Mouse (Mus musculus) G1E (cell line): ENCODE data around the gene Kidins220. TPM values are rescaled to one million over a fixed set of nuclear protein-coding genes. Genes with fewer than 3 reads are reported as not detected.

Experiments
- ATAC-seq: 2 replicates; pipeline ENCODE4 v1.8.0; 2016; ENCODE audit warnings: mild to moderate bottlenecking; ENCODE audit not compliant: insufficient number of reproducible peaks, poor library complexity, low FRiP score, severe bottlenecking; ENCODE audit errors: extremely low read depth
- DNase-seq: peaks from one replicate; pipeline ENCODE4 v3.0.0; 2012; ENCODE audit warnings: low spot score
- H3K27me3 ChIP-seq: 2 replicates; pipeline ENCODE4 v1.6.1; 2012; ENCODE audit warnings: mild to moderate bottlenecking, low read length, inconsistent platforms; ENCODE audit not compliant: insufficient read depth
- H3K36me3 ChIP-seq: replicated peaks from 2 replicates; pipeline ENCODE3; 2012; ENCODE audit warnings: mild to moderate bottlenecking, inconsistent platforms
- H3K4me1 ChIP-seq: 2 replicates; pipeline ENCODE4 v1.6.1; 2012; ENCODE audit warnings: low read depth, low read length, inconsistent platforms, mixed read lengths; ENCODE audit not compliant: insufficient read depth
- H3K4me3 ChIP-seq: 2 replicates; pipeline ENCODE4 v1.5.1; 2012; ENCODE audit warnings: low read depth, mild to moderate bottlenecking, inconsistent platforms, low read length, moderate library complexity, mixed read lengths
- H3K9me3 ChIP-seq: replicated peaks from 2 replicates; pipeline ENCODE4 v1.6.1; 2012; ENCODE audit warnings: inconsistent platforms
- CTCF ChIP-seq: IDR thresholded peaks from 2 replicates; pipeline ENCODE4 v1.5.1; 2012; ENCODE audit warnings: low read depth, low read length, inconsistent platforms, mixed read lengths
- GATA1 ChIP-seq: IDR thresholded peaks from 2 replicates; pipeline ENCODE4 v1.6.1; 2012; ENCODE audit warnings: borderline replicate concordance, low read length, inconsistent platforms, mixed read lengths
- GATA2 ChIP-seq: IDR thresholded peaks from 2 replicates; pipeline ENCODE4 v1.6.1; 2012; ENCODE audit warnings: low read depth, low read length, inconsistent platforms, borderline replicate concordance
- POLR2AphosphoS5 ChIP-seq: IDR thresholded peaks from 2 replicates; pipeline ENCODE4 v1.6.1; 2012; ENCODE audit warnings: low read depth, low read length, inconsistent platforms; ENCODE audit not compliant: insufficient replicate concordance
- TAL1 ChIP-seq: conservative IDR thresholded peaks from 2 replicates; pipeline ENCODE4 v1.6.1; 2012; ENCODE audit warnings: low read depth, low read length, inconsistent platforms, mixed read lengths
- polyA plus RNA-seq: library from polyadenylated mRNA; stranded (reverse); fragments of >175 nt; gene quantifications from 2 replicates; pipeline ENCODE4 v1.2.3, GENCODE M21; 2012
- total RNA-seq, 2 experiments: library from RNA; stranded (forward) in 1 of 2; stranded (reverse) in 1 of 2; fragments of 200-1000 nt in 1 of 2; fragments of >200 nt in 1 of 2; fragmentation: Nextera tagmentation in 1 of 2; gene quantifications; 2 replicates each; pipeline ENCODE4 v1.2.3; 2014 to 2017

Gene Kidins220
- total RNA-seq (2014; fragmentation: Nextera tagmentation) (75.4 and 79.5 TPM in 2 replicates), total RNA-seq (2017) (69.4 and 88.5 TPM in 2 replicates), polyA plus RNA-seq (38.6 and 42.4 TPM in 2 replicates)

DNA sequence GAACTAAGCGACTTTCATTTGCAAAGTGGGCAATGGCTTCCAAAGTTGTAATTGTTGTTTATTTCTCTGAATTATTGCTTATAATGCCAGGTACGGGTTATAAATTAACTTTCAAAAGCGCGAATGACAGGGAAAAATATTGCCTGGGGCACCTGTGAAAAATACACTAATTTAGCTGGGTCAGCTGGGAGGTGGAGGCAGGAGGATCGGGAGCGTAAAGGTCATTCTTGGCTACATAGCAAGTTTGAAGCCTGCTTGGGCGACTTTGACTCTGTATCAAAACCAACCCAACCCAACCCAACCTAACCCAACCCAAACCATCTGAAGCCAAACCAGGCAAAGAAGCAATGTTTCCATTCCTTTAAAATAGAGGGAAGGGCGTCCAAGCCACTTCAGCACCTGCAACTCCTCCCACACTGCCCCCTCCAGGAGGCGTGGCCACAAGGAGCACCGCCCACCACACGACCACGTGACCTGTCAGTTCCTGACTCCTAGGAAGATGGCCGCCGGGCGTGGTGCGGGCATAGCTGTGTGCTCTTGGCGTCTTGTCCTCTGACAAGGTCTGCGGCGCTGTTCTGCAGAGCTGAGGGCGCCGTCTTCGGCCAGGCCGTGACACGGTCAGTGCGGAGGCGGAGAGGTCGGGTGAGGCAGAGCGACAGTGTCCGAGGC, at the start of gene Kidins220:
Gene Kidins220 (plus strand): TSS at position 480 of the 669 bp plus-strand sequence.
- DNase-seq, result peak; percentile 91
- peaks cover 19% of the 10 kb centered on the region for H3K36me3 ChIP-seq
- no peaks in the 10 kb centered on the region for H3K9me3 ChIP-seq
- peak within 1 kb of the TSS; percentile 85 for H3K4me3 ChIP-seq
- H3K27me3 ChIP-seq, result peaks cover 18% of the 10 kb centered on the region
- H3K4me1 ChIP-seq, result peaks cover 39% of the 10 kb centered on the region
- TF ChIP-seq CTCF (no peak), POLR2AphosphoS5 (no peak), TAL1 (no peak), GATA2 (no peak)
- peak; percentile 95 for ATAC-seq

DNA sequence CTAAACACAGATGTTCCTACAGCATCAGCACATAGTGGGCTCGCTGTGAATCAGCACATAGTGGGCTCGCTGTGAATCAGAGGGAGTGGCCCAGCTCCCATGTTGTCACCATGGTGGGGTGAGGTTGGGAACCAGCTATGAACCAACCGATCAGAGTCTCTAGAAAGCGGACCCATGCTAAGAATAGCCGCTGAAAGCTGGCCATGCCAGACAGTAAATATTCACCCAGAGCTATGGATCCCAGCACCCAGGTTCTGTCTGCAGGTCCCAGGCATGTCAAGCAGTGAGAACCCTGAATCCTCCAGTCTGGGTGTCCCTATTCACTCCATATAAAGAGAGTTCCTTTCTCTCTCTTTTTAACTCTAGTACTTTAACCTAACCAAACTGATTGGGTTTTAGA, 49.4 kb upstream of the Kidins220 start:
- no peak overlapping the region for H3K4me3 ChIP-seq
- no peaks in the 10 kb centered on the region for H3K9me3 ChIP-seq
- DNase-seq (no peak), ATAC-seq (no peak)
- peaks cover 20% of the 10 kb centered on the region for H3K36me3 ChIP-seq
- no peak for TF ChIP-seq GATA1
- no peak for TF ChIP-seq TAL1
- TF ChIP-seq CTCF, result no peak
- no peak for TF ChIP-seq GATA2
- TF ChIP-seq POLR2AphosphoS5, result no peak
- H3K27me3 ChIP-seq, result 0 out of 2 replicates have a peak, but pooled peaks cover 2% of the 10 kb centered on the region
- peaks cover 56% of the 10 kb centered on the region for H3K4me1 ChIP-seq

DNA sequence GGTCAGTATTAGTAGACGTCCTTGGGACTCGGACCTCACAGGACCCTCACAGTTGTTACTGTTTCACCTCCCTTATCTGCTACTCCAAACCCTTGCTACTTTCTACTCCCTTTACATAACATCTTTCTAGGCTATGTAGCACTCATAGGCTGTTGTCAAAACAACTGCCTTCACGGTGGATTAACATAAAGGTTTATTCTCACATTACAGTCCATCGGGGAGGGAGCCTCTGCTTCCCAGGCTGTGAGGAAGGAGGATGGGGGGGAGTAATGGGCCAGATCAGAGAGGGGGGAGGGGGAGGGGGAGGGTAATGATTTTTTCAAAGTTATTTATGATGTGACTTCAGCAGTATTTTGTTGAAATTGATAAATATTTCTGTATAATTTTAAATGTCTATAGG, 49.0 kb upstream of the Kidins220 start:
- TF ChIP-seq GATA1 (no peak), POLR2AphosphoS5 (no peak), GATA2 (no peak), TAL1 (no peak), CTCF (no peak)
- Histone ChIP-seq H3K4me1 (peaks cover 60% of the 10 kb centered on the region), H3K9me3 (no peaks in the 10 kb centered on the region), H3K36me3 (peaks cover 20% of the 10 kb centered on the region), H3K4me3 (no peak overlapping the region), H3K27me3 (0 out of 2 replicates have a peak, but pooled peaks cover 2% of the 10 kb centered on the region)
- DNase-seq, result no peak
- ATAC-seq, result no peak

DNA sequence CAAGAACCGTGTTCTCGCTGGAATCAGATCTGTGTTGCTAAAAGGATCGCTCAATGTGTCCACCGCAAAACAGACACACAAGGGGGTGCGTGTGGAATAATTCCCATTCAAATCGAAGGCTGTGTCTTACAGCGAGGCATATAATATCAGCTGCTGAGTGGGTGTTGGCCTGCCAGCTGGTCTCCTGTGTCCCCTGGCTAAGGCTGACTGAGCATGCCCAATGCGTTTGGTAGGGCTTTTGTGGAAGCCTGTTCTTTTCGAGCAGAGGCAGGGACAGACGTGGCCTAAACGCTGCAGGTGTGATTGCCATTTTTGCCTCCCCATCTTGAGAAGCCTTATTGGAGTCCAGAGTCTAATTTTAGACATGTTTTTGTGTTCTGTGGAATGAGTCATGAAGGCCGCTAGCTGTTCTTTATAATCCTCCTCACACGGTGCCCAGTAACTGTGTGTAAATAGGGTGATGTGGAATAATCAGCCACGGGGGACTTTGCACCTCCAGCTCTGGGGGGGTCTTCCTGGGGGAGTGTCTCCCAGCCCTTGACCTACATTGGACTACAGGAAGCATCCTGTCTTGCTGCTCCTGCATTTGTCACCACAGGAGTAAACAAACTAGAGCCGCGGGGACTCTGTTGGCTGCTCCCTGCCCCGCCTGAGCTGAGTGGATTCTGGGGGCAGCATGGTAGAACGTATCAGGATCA, 46.5 kb upstream of the Kidins220 start:
- H3K4me1 ChIP-seq, result peaks cover 51% of the 10 kb centered on the region
- ATAC-seq (no peak), DNase-seq (no peak)
- peaks cover 25% of the 10 kb centered on the region for H3K36me3 ChIP-seq
- TF ChIP-seq GATA1 (no peak), GATA2 (no peak), POLR2AphosphoS5 (no peak), CTCF (no peak), TAL1 (no peak)
- no peaks in the 10 kb centered on the region for H3K9me3 ChIP-seq
- no peak overlapping the region for H3K4me3 ChIP-seq
- peaks cover 2% of the 10 kb centered on the region; the same call in 1 of the 2 replicates for H3K27me3 ChIP-seq

DNA sequence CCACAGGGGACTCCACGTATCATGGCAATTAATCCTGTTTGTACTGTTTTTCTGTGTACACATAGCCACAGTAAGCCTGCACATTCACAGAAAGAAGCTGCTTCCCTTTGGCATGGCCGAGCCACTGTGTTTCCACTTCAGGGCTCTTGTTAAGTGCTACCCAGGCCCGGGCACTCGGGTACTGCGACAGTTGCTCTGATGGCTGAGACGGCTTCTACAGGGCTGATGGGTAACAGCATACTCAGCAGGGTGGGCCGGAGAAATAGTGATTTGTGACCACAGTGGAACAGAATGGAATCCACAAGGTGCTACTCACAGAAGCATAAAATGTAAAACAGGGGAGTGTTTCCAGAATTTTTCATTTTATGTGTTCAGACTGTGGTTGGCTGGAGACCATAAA, 45.7 kb upstream of the Kidins220 start:
- Histone ChIP-seq H3K4me1 (peaks cover 44% of the 10 kb centered on the region), H3K4me3 (no peak overlapping the region), H3K36me3 (peaks cover 30% of the 10 kb centered on the region), H3K27me3 (peaks cover 2% of the 10 kb centered on the region; the same call in 1 of the 2 replicates), H3K9me3 (no peaks in the 10 kb centered on the region)
- TF ChIP-seq GATA2, result no peak
- no peak for TF ChIP-seq POLR2AphosphoS5
- no peak for TF ChIP-seq TAL1
- TF ChIP-seq CTCF, result no peak
- no peak for TF ChIP-seq GATA1
- DNase-seq (no peak), ATAC-seq (no peak)

DNA sequence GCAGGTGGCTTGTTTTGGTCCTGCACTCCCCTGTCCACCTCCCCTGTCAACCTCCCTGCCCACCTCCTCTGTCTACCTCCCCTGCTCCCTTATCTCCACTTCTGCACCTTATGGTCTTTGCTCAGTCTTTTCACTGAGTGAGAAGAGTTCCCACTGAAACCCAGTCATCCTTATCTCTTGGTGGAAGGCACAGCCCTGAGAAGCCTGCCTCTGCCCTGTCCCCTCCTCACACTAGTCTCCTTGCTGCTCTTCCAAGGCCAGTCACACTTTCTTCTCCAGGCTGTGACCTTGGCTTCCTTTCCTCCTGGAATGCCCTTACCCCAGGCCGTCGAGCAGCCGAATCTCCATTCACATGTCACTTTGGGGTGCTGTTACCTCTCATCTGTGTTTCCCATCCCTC, 44.0 kb upstream of the Kidins220 start:
- DNase-seq (no peak), ATAC-seq (no peak)
- TF ChIP-seq TAL1 (peak; percentile 43; the same call in 1 of the 2 replicates), GATA2 (no peak)
- H3K36me3 ChIP-seq, result peaks cover 34% of the 10 kb centered on the region
- no peaks in the 10 kb centered on the region for H3K9me3 ChIP-seq
- no peak overlapping the region for H3K4me3 ChIP-seq
- peaks cover 2% of the 10 kb centered on the region; the same call in 1 of the 2 replicates for H3K27me3 ChIP-seq
- H3K4me1 ChIP-seq, result peaks cover 30% of the 10 kb centered on the region
